Mouse (Mus musculus): Measurements from ENCODE around the gene Gins3. TPM values are rescaled to one million over a fixed set of nuclear protein-coding genes. Genes with fewer than 3 reads are reported as not detected.
A peak's percentile ranks its signal among the peaks of the same experiment; 100 is the strongest.

Gins3 gene
- polyA plus RNA-seq, 1 experiment from 2014 or later = 8.1 TPM

GRCm38 (mm10) chr8:95669967-95670366 lies 36.7 kb downstream of the Gins3 start:
- no peak overlapping the region for H3K4me2 ChIP-seq (ENCODE audit: low read length)
- no peaks in the 10 kb centered on the region for H3K4me1 ChIP-seq (ENCODE audit: control insufficient read depth, insufficient read depth, low read length)
- no peaks in the 10 kb centered on the region for H3K36me3 ChIP-seq (ENCODE audit: control insufficient read depth, insufficient read depth, low read length)
- no peak overlapping the region for H3K27ac ChIP-seq (replicated peaks; ENCODE audit: low read depth, low read length)
- no peaks in the 10 kb centered on the region for H3K27me3 ChIP-seq (ENCODE audit: control insufficient read depth, insufficient read depth, low read length)
- no peak overlapping the region for H3K4me3 ChIP-seq (replicated peaks; ENCODE audit: low read depth, low read length)
- no peak for DNase-seq
- ATAC-seq (ENCODE audit: low FRiP score, low TSS enrichment) = no peak
- WGBS = 85% methylated on average over 2 of the region's 2 CpGs
- H3K9me3 ChIP-seq (ENCODE audit: control insufficient read depth, low read length) = no peaks in the 10 kb centered on the region
- no peak overlapping the region for H3K9ac ChIP-seq (replicated peaks; ENCODE audit: low read length)

DNA sequence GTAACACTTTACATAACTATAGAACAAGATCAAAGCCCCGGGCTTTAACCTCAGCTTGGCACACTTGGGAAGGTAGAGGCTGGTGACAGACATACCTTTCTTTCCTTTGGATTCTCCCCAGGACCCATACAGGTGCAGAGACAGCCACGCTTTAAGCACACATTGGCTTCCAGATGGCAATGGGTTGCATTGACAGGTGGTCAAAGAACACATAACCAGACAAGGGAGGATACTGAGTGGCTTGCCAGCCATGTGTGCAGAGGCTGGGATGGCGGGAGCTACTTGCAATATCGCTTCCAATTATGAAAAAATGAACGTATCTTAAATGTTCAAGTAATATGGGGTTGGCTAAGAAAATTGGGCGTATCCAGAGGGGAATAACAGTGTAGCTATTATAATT lies 38.6 kb downstream of the Gins3 start:
- no peak for ATAC-seq (ENCODE audit: low FRiP score, low TSS enrichment)
- no peaks in the 10 kb centered on the region for H3K9me3 ChIP-seq (ENCODE audit: control insufficient read depth, low read length)
- 0 out of 2 replicates have a peak, but pooled peaks cover 2% of the 10 kb centered on the region for H3K27me3 ChIP-seq (ENCODE audit: control insufficient read depth, insufficient read depth, low read length)
- no peak overlapping the region for H3K4me3 ChIP-seq (replicated peaks; ENCODE audit: low read depth, low read length)
- H3K9ac ChIP-seq (replicated peaks; ENCODE audit: low read length) = no peak overlapping the region
- WGBS = 91% methylated on average over 6 of the region's 6 CpGs
- no peaks in the 10 kb centered on the region for H3K4me1 ChIP-seq (ENCODE audit: control insufficient read depth, insufficient read depth, low read length)
- H3K27ac ChIP-seq (replicated peaks; ENCODE audit: low read depth, low read length) = no peak overlapping the region
- no peaks in the 10 kb centered on the region for H3K36me3 ChIP-seq (ENCODE audit: control insufficient read depth, insufficient read depth, low read length)
- no peak for DNase-seq
- no peak overlapping the region for H3K4me2 ChIP-seq (ENCODE audit: low read length)

DNA sequence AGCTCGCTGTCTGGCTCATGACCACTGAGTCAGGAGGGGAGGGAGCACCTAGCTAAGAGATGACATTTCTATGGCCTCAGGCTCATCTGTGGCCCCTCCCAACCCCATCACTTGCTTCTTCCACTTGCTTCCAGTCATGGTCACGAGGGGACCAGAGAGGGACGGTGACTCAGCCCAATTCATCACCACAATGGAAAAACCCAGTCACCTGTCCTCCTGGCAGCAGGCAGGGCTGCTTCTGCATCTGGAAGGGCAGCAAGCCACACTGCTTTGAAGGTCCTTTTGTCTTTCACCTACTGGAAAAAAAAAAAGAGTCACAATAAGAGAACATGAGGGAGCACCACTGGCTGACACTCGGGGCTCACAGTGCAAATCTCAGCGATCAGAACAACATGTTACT lies 39.6 kb downstream of the Gins3 start:
- ATAC-seq (ENCODE audit: low FRiP score, low TSS enrichment) = no peak
- WGBS = 84% methylated on average over 5 of the region's 5 CpGs
- no peaks in the 10 kb centered on the region for H3K9me3 ChIP-seq (ENCODE audit: control insufficient read depth, low read length)
- no peak for DNase-seq
- 0 out of 2 replicates have a peak, but pooled peaks cover 10% of the 10 kb centered on the region for H3K27me3 ChIP-seq (ENCODE audit: control insufficient read depth, insufficient read depth, low read length)
- no peak overlapping the region for H3K4me2 ChIP-seq (ENCODE audit: low read length)
- no peak overlapping the region for H3K27ac ChIP-seq (replicated peaks; ENCODE audit: low read depth, low read length)
- no peak overlapping the region for H3K9ac ChIP-seq (replicated peaks; ENCODE audit: low read length)
- no peaks in the 10 kb centered on the region for H3K36me3 ChIP-seq (ENCODE audit: control insufficient read depth, insufficient read depth, low read length)
- no peaks in the 10 kb centered on the region for H3K4me1 ChIP-seq (ENCODE audit: control insufficient read depth, insufficient read depth, low read length)
- H3K4me3 ChIP-seq (replicated peaks; ENCODE audit: low read depth, low read length) = no peak overlapping the region

DNA sequence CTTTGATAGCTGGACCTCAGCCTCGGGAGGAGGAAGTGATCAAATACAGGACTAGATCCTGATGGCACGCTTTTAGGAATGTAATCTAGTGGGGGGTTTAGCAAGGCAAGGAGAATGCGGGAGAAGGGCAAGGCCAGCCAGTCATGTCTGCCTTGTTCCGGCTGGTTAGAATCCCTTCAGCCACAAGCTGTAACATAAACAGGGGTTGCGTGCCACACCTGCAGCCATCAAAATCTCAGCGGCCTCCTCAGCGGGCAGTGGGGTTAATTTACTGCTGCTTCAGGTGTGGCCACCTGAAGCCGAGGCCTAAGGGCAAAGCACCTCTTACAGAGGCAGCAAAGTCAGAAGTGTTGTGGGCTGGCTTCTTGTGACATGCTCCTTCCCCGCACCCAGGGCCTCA lies 43.4 kb downstream of the Gins3 start, which contains the start of gene Ndrg4:
Gene Ndrg4, plus strand, starts transcription at position 350 of the 400 bp plus-strand sequence.
- no peak for DNase-seq
- H3K36me3 ChIP-seq (ENCODE audit: control insufficient read depth, insufficient read depth, low read length) = no peaks in the 10 kb centered on the region
- peak within 1 kb of the TSS; percentile 45; the same call in 1 of the 2 replicates for H3K27ac ChIP-seq (replicated peaks; ENCODE audit: low read depth, low read length)
- no peak for ATAC-seq (ENCODE audit: low FRiP score, low TSS enrichment)
- H3K4me2 ChIP-seq (ENCODE audit: low read length) = peak within 1 kb of the TSS; percentile 82
- H3K9ac ChIP-seq (replicated peaks; ENCODE audit: low read length) = peak within 1 kb of the TSS; percentile 80
- H3K4me1 ChIP-seq (ENCODE audit: control insufficient read depth, insufficient read depth, low read length) = peaks cover 9% of the 10 kb centered on the region; the same call in 1 of the 2 replicates
- H3K27me3 ChIP-seq (ENCODE audit: control insufficient read depth, insufficient read depth, low read length) = 0 out of 2 replicates have a peak, but pooled peaks cover 14% of the 10 kb centered on the region
- WGBS = 49% methylated on average over 9 of the region's 9 CpGs
- H3K9me3 ChIP-seq (ENCODE audit: control insufficient read depth, low read length) = no peaks in the 10 kb centered on the region
- H3K4me3 ChIP-seq (replicated peaks; ENCODE audit: low read depth, low read length) = peak within 1 kb of the TSS; percentile 67

GRCm38 (mm10) chr8:95677591-95678023 lies 44.4 kb downstream of the Gins3 start:
- H3K9me3 ChIP-seq (ENCODE audit: control insufficient read depth, low read length) = no peaks in the 10 kb centered on the region
- 0 out of 2 replicates have a peak, but pooled peaks cover 14% of the 10 kb centered on the region for H3K27me3 ChIP-seq (ENCODE audit: control insufficient read depth, insufficient read depth, low read length)
- H3K4me2 ChIP-seq (ENCODE audit: low read length) = peak overlapping the region; percentile 82
- under 1% methylated on average over 30 of the region's 48 CpGs for WGBS
- H3K4me3 ChIP-seq (replicated peaks; ENCODE audit: low read depth, low read length) = peak overlapping the region; percentile 67
- H3K27ac ChIP-seq (replicated peaks; ENCODE audit: low read depth, low read length) = peak overlapping the region; percentile 45; the same call in 1 of the 2 replicates
- peaks cover 9% of the 10 kb centered on the region; the same call in 1 of the 2 replicates for H3K4me1 ChIP-seq (ENCODE audit: control insufficient read depth, insufficient read depth, low read length)
- peak; percentile 75 for DNase-seq
- H3K9ac ChIP-seq (replicated peaks; ENCODE audit: low read length) = peak overlapping the region; percentile 80
- peak; percentile 57 for ATAC-seq (ENCODE audit: low FRiP score, low TSS enrichment)
- H3K36me3 ChIP-seq (ENCODE audit: control insufficient read depth, insufficient read depth, low read length) = no peaks in the 10 kb centered on the region

DNA sequence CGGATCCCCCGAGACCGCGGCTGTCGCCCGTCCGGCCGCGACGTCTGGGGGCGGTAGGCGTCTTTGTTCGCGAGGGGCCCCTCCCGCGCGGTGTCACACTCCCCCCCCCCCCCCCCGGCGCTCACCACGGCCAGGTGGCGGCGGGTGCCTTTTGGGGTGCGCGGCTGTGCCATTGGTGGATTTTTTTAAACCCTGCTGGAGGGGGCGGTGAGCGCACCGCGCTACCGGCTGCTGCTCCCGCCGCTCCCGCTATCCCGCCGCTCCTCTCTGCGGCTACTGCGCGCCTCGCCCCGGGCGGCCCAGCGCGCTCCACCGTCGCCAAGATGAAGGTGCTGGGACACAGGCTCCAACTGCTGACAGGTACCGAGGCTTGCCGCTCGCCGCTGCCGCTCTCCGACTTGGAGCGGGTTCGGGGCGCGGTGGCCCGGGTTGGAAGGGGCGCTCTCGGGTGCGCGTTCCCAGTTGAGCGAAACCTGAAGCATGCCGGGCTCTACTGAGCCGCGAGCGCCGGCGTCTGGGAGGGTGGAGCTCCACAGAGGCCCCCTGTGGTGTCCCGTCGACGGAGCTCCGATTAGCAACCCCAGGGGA lies 44.9 kb downstream of the Gins3 start:
- Histone ChIP-seq H3K36me3 (ENCODE audit: control insufficient read depth, insufficient read depth, low read length) (no peaks in the 10 kb centered on the region), H3K4me1 (ENCODE audit: control insufficient read depth, insufficient read depth, low read length) (peaks cover 9% of the 10 kb centered on the region; the same call in 1 of the 2 replicates), H3K4me3 (replicated peaks; ENCODE audit: low read depth, low read length) (peak overlapping the region; percentile 67), H3K9me3 (ENCODE audit: control insufficient read depth, low read length) (no peaks in the 10 kb centered on the region), H3K27me3 (ENCODE audit: control insufficient read depth, insufficient read depth, low read length) (0 out of 2 replicates have a peak, but pooled peaks cover 14% of the 10 kb centered on the region), H3K4me2 (ENCODE audit: low read length) (peak overlapping the region; percentile 82), H3K27ac (replicated peaks; ENCODE audit: low read depth, low read length) (peak overlapping the region; percentile 45; the same call in 1 of the 2 replicates), H3K9ac (replicated peaks; ENCODE audit: low read length) (peak overlapping the region; percentile 80)
- peak; percentile 67 for DNase-seq
- peak; percentile 42; the same call in 1 of the 2 replicates for ATAC-seq (ENCODE audit: low FRiP score, low TSS enrichment)
- WGBS = under 1% methylated on average over 61 of the region's 70 CpGs

GRCm38 (mm10) chr8:95688073-95688672 lies 54.9 kb downstream of the Gins3 start:
- Histone ChIP-seq H3K9ac (replicated peaks; ENCODE audit: low read length) (no peak overlapping the region), H3K4me2 (ENCODE audit: low read length) (no peak overlapping the region), H3K36me3 (ENCODE audit: control insufficient read depth, insufficient read depth, low read length) (no peaks in the 10 kb centered on the region), H3K4me1 (ENCODE audit: control insufficient read depth, insufficient read depth, low read length) (no peaks in the 10 kb centered on the region), H3K27ac (replicated peaks; ENCODE audit: low read depth, low read length) (no peak overlapping the region), H3K9me3 (ENCODE audit: control insufficient read depth, low read length) (no peaks in the 10 kb centered on the region), H3K4me3 (replicated peaks; ENCODE audit: low read depth, low read length) (no peak overlapping the region), H3K27me3 (ENCODE audit: control insufficient read depth, insufficient read depth, low read length) (no peaks in the 10 kb centered on the region)
- WGBS = 84% methylated on average over 10 of the region's 10 CpGs
- DNase-seq (no peak), ATAC-seq (ENCODE audit: low FRiP score, low TSS enrichment) (no peak)

- H3K9me3 ChIP-seq (ENCODE audit: control insufficient read depth, low read length) = no peaks in the 10 kb centered on the region
- H3K36me3 ChIP-seq (ENCODE audit: control insufficient read depth, insufficient read depth, low read length) = no peaks in the 10 kb centered on the region
- H3K4me3 ChIP-seq (replicated peaks; ENCODE audit: low read depth, low read length) = no peak overlapping the region
- WGBS = 86% methylated on average over 13 of the region's 13 CpGs
- H3K27ac ChIP-seq (replicated peaks; ENCODE audit: low read depth, low read length) = no peak overlapping the region
- no peak overlapping the region for H3K9ac ChIP-seq (replicated peaks; ENCODE audit: low read length)
- no peak overlapping the region for H3K4me2 ChIP-seq (ENCODE audit: low read length)
- H3K27me3 ChIP-seq (ENCODE audit: control insufficient read depth, insufficient read depth, low read length) = no peaks in the 10 kb centered on the region; the same call in 1 of the 2 replicates
- DNase-seq = no peak
- peaks cover 11% of the 10 kb centered on the region for H3K4me1 ChIP-seq (ENCODE audit: control insufficient read depth, insufficient read depth, low read length)
- ATAC-seq (ENCODE audit: low FRiP score, low TSS enrichment) = no peak
These were observed 57.8 kb downstream of the Gins3 start for GRCm38 (mm10) chr8:95690929-95691541.
